Mouse (Mus musculus) heart, embryonic 12.5 days (tissue): ENCODE measurements around the gene Ptpru. TPM values are rescaled to one million over a fixed set of nuclear protein-coding genes. Genes with fewer than 3 reads are reported as not detected.

Experiments
- ATAC-seq: fragments of 200-750 bp; cut with Nextera tagmentation; 2 replicates; pipeline ENCODE4 v1.8.0; 2017; ENCODE audit warnings: moderate TSS enrichment, moderate library complexity; ENCODE audit not compliant: insufficient number of reproducible peaks, low FRiP score
- H3K27ac ChIP-seq: fragments of 300-500 bp; sonication (generic); 2 replicates; pipeline ENCODE4 v1.5.1; 2016; ENCODE audit warnings: mild to moderate bottlenecking, moderate library complexity; ENCODE audit not compliant: poor library complexity, severe bottlenecking
- H3K27me3 ChIP-seq: fragments of 300-500 bp; sonication (generic); replicated peaks from 2 replicates; pipeline ENCODE4 v1.6.1; 2016; ENCODE audit warnings: mild to moderate bottlenecking, moderate library complexity
- H3K36me3 ChIP-seq: fragments of 300-500 bp; sonication (generic); 2 replicates; pipeline ENCODE4 v1.6.1; 2016; ENCODE audit warnings: mild to moderate bottlenecking, moderate library complexity
- H3K4me1 ChIP-seq: fragments of 300-500 bp; sonication (generic); replicated peaks from 2 replicates; pipeline ENCODE4 v1.6.1; 2016; ENCODE audit warnings: mild to moderate bottlenecking
- H3K4me2 ChIP-seq: fragments of 300-500 bp; sonication (generic); 2 replicates; pipeline ENCODE4 v1.6.1; 2016; ENCODE audit warnings: mild to moderate bottlenecking, moderate library complexity
- H3K4me3 ChIP-seq: fragments of 300-500 bp; sonication (generic); 2 replicates; pipeline ENCODE4 v1.5.1; 2016; ENCODE audit warnings: mild to moderate bottlenecking
- H3K9ac ChIP-seq: fragments of 300-500 bp; sonication (generic); 2 replicates; pipeline ENCODE4 v1.6.1; 2016; ENCODE audit warnings: mild to moderate bottlenecking, moderate library complexity
- H3K9me3 ChIP-seq: fragments of 300-500 bp; sonication (generic); replicated peaks from 2 replicates; pipeline ENCODE4 v1.6.1; 2016; ENCODE audit warnings: mild to moderate bottlenecking, moderate library complexity
- WGBS: fragments of 180-500 bp; shearing (Covaris S2); methylation state at CpG from one replicate; pipeline ENCODE4 v1.1.7; 2016; 5-methylcytosine and 5-hydroxymethylcytosine counted together
- polyA plus RNA-seq: library from polyadenylated mRNA; unstranded; fragments of >200 nt; fragmentation: Nextera tagmentation; extraction: Ambion mirVana; gene quantifications from 2 replicates; pipeline ENCODE4 v1.2.1, GENCODE M21; 2016

Gene Ptpru
- polyA plus RNA-seq, 1 experiment from 2014 or later = 1.8 TPM

DNA sequence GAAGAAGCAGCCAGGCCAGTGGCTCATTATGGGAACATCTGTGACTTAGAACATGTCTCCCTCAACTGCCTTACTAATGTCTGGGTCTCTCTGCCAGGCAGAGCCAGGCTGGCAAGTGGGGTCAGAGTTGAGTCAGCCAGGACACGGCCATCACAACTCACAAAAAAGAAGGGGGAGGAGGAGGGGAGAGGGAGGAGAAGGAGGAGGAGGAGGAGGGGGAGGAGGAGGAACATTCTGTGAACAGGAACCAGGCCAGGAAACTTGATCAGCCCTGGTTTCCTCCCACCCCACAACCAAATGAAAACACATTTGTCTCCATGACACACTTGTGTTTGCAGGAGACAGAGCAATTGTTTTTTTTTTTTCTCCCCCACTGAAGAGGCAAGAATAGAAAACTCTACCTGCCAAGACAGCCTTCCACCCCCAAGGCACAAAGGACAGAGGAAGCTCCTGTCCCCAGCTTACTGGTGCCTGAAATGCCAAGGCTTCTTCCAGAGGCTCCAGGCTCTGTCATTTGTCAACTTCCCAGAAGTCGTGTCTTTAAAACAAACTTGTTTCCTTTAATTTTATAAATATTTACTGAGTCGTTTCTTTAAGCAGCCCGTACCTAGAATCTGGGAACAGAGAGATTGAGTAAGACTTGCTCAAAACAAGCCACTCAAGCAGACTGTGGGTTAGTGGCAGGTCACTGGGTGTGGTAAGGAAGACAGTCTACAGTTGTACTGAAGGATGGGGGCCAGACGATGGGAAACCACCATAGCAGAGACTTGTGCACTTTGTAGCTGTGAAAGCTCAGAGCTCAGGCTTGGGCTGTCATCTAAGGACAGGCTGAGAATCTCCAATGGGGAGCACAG, 94.0 kb downstream of the Ptpru start:
- Histone ChIP-seq H3K4me3 (no peak overlapping the region), H3K4me2 (no peak overlapping the region), H3K36me3 (no peaks in the 10 kb centered on the region), H3K27ac (0 out of 2 replicates have a peak overlapping the region, but pooled peaks have one; percentile 13), H3K9ac (no peak overlapping the region), H3K9me3 (no peaks in the 10 kb centered on the region; the same call in 1 of the 2 replicates), H3K27me3 (no peaks in the 10 kb centered on the region; the same call in 1 of the 2 replicates), H3K4me1 (peaks cover 7% of the 10 kb centered on the region)
- ATAC-seq = no peak
- 29% methylated on average over 5 of the region's 5 CpGs for WGBS

DNA sequence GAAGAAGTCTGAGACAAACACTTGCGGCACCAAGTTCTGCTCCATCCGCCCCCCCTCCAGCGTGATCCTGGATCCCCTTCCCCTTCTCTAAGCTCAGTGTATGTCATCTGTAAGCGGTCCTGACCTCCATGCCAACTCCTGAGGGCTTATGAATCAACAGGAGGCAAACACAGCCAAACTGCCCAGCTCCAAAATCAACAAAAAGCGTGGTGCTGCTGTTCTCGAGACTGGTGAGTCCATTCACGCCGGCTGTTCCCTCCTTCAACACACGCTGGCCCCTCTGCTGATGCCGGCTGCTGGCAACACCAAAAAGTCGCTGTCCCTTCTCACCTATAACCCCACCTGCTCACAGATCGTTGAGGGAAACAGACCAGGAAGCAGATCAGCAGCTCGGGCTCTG, 95.1 kb downstream of the Ptpru start:
- ATAC-seq = no peak
- H3K4me2 ChIP-seq = no peak overlapping the region
- H3K27me3 ChIP-seq = no peaks in the 10 kb centered on the region; the same call in 1 of the 2 replicates
- H3K4me1 ChIP-seq = peaks cover 7% of the 10 kb centered on the region
- H3K9ac ChIP-seq = no peak overlapping the region
- no peaks in the 10 kb centered on the region; the same call in 1 of the 2 replicates for H3K9me3 ChIP-seq
- H3K4me3 ChIP-seq = no peak overlapping the region
- 73% methylated on average over 13 of the region's 13 CpGs for WGBS
- H3K27ac ChIP-seq = no peak overlapping the region
- no peaks in the 10 kb centered on the region for H3K36me3 ChIP-seq

- WGBS = 76% methylated on average over 5 of the region's 5 CpGs
- Histone ChIP-seq H3K9ac (no peak overlapping the region), H3K4me1 (peaks cover 7% of the 10 kb centered on the region), H3K36me3 (no peaks in the 10 kb centered on the region), H3K4me3 (no peak overlapping the region), H3K9me3 (no peaks in the 10 kb centered on the region; the same call in 1 of the 2 replicates), H3K27me3 (no peaks in the 10 kb centered on the region; the same call in 1 of the 2 replicates), H3K27ac (no peak overlapping the region), H3K4me2 (no peak overlapping the region)
- no peak for ATAC-seq
These were observed 97.5 kb downstream of the Ptpru start for GRCm38 (mm10) chr4:131740621-131741020.

- Histone ChIP-seq H3K4me3 (no peak overlapping the region), H3K27ac (no peak overlapping the region), H3K36me3 (no peaks in the 10 kb centered on the region), H3K27me3 (peaks cover 6% of the 10 kb centered on the region; the same call in 1 of the 2 replicates), H3K9ac (no peak overlapping the region), H3K9me3 (0 out of 2 replicates have a peak, but pooled peaks cover 7% of the 10 kb centered on the region), H3K4me2 (no peak overlapping the region), H3K4me1 (no peaks in the 10 kb centered on the region)
- WGBS = 50% methylated on average over 7 of the region's 7 CpGs
- no peak for ATAC-seq
These were observed 109.5 kb downstream of the Ptpru start for GRCm38 (mm10) chr4:131728628-131729027.

- no peak overlapping the region for H3K4me2 ChIP-seq
- no peak overlapping the region for H3K9ac ChIP-seq
- 50% methylated on average over 11 of the region's 11 CpGs for WGBS
- H3K36me3 ChIP-seq = no peaks in the 10 kb centered on the region
- H3K27me3 ChIP-seq = no peaks in the 10 kb centered on the region; the same call in 1 of the 2 replicates
- H3K27ac ChIP-seq = no peak overlapping the region
- no peak for ATAC-seq
- H3K4me1 ChIP-seq = peaks cover 11% of the 10 kb centered on the region
- no peaks in the 10 kb centered on the region for H3K9me3 ChIP-seq
- no peak overlapping the region for H3K4me3 ChIP-seq
These were observed 114.5 kb downstream of the Ptpru start for GRCm38 (mm10) chr4:131723415-131724080.

DNA sequence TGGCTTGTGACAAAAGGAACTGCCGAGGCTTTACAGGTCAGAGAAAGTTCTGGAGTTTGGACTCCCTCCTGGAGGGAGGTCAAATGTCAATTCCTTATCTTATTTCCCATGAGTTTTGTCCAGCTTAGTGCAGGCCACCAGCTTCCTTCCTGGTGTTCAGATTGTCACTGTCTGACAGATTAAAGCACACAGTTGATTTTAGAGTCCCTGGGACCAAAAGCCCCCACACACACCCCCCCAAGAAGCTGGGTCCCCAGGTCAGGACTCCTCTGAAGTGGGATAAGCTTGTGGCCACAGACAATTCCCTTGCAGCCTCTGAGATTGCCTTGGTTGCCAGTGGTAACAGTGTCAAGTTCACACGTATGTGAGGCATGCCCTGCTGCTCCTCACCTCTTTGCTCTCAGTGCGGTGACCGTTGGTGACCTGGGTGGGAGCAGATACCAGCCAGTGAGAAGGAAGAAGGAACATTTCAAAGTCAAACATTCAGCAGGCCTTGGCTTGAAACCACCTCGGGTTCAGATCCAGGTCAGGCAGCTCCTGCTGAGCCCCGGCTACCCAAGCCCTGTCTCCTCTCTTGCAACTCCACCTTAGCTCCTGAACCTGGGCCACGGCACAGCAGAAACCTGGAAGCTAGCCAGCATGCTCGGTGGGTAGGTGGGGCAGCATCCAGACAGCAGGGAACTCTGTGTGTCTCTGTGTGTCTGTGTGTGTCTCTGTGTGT, 115.8 kb downstream of the Ptpru start:
- WGBS = 18% methylated on average over 8 of the region's 8 CpGs
- H3K4me2 ChIP-seq = no peak overlapping the region
- no peaks in the 10 kb centered on the region for H3K9me3 ChIP-seq
- ATAC-seq = peak; percentile 46; the same call in 1 of the 2 replicates
- peaks cover 11% of the 10 kb centered on the region for H3K4me1 ChIP-seq
- H3K27ac ChIP-seq = no peak overlapping the region
- no peaks in the 10 kb centered on the region; the same call in 1 of the 2 replicates for H3K27me3 ChIP-seq
- no peaks in the 10 kb centered on the region for H3K36me3 ChIP-seq
- no peak overlapping the region for H3K9ac ChIP-seq
- no peak overlapping the region for H3K4me3 ChIP-seq

DNA sequence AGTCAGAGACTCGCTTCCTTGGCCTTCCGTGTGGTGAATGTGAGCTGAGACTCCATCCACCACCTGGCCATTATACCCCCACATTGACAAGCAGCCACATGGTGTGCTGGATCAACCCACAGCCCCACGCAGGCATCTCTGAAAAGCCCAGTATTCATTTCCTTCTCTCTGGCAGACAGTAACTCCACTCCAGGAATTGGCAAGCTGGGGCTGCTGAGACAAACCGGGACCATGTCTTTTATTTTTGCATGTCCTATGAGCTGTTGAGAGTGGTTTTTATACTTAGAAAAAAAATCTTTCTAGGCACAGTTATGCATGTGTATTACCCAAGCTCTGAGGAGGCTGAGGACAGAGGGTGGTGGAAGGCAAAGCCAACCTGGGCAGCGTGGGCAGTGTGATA, 118.9 kb downstream of the Ptpru start:
- H3K4me2 ChIP-seq = no peak overlapping the region
- peaks cover 11% of the 10 kb centered on the region for H3K4me1 ChIP-seq
- H3K9me3 ChIP-seq = no peaks in the 10 kb centered on the region
- H3K27ac ChIP-seq = no peak overlapping the region
- no peaks in the 10 kb centered on the region for H3K36me3 ChIP-seq
- WGBS = 72% methylated on average over 5 of the region's 5 CpGs
- ATAC-seq = no peak
- H3K9ac ChIP-seq = no peak overlapping the region
- H3K27me3 ChIP-seq = no peaks in the 10 kb centered on the region
- no peak overlapping the region for H3K4me3 ChIP-seq

Other genes starting within 250 kb of the Ptpru start
- gene Mecr, start 5.2 kb upstream of the Ptpru start, polyA plus RNA-seq = 33.9 and 35.7 TPM in 2 replicates
- 86.1 and 87.1 TPM in 2 replicates for gene Srsf4, start 35.3 kb upstream of the Ptpru start, polyA plus RNA-seq
- 6.9 and 8.2 TPM in 2 replicates for gene Tmem200b, start 83.5 kb upstream of the Ptpru start, polyA plus RNA-seq
- gene Gm10300, start 236.4 kb upstream of the Ptpru start, polyA plus RNA-seq = 0.15 and 0.28 TPM in 2 replicates
- gene Epb41, start 237.0 kb upstream of the Ptpru start, polyA plus RNA-seq = 97.6 and 102 TPM in 2 replicates